In the genomic region with DNA sequence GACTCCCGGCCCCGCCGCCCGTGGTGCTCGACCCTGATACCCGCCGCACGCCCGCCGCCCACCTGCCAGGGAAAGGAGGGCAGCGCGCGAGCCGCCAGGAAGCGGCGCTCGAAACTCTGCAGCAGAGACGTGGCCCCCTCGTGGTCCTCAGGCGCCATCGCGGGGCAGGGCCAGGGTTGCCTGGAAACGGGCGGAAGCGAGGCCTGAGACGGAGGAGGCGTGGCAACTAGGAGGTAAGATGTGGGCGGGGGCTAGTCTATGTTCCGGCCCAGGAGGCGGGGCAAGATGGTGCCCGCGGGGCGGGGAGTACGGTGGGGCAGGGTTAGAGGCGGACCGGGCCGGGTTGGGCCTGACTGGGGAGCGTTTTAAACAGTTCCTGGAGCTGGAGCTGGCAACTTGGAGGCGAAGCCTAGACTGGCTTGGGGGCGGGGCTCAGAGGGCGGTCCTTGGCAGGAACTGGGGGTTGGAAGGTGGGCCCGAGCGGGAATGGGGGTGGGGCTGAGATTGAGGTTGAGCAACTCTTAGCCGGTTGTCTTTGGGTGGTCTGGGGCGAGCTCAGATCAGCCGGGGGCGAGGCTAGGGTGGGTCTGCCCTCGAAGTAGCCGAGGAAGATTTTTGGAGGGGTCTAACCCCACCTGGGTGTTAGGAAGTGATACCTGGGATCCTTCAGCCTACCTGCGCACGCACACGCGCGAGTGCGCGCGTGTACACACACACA, we compare ENCODE assay signal across 8 mouse cellular contexts. TPM values are rescaled to one million over a fixed set of nuclear protein-coding genes. Genes with fewer than 3 reads are reported as not detected.
DNase-seq lines count a peak whose midpoint lies in the region; ATAC-seq lines count a peak whose summit lies in the region.

A gene (minus strand): TSS at position 205 of the 718 bp plus-strand sequence.

- H3K9ac ChIP-seq in hindbrain, embryonic 16.5 days (ENCODE audit: low read depth, low read length), result peak within 1 kb of the TSS; percentile 68

- H3K4me1 ChIP-seq in hindbrain, embryonic 16.5 days (ENCODE audit: control insufficient read depth, insufficient read depth, low read depth, low read length), result no peaks in the 10 kb centered on the region; the same call in none of the 2 replicates

- peak; percentile 97 for ATAC-seq in hindbrain, embryonic 16.5 days

- 1% methylated on average over 57 of the region's 57 CpGs for WGBS in hindbrain, embryonic 16.5 days
- under 1% methylated on average over 44 of the region's 57 CpGs for WGBS in macrophage (ENCODE audit: missing documents)

- H3K79me2 ChIP-seq in macrophage (ENCODE audit: inconsistent target), result no peaks in the 10 kb centered on the region; the same call in 1 of the 2 replicates

- H3K27ac ChIP-seq in hindbrain, embryonic 16.5 days (ENCODE audit: low read depth, low read length), result peak within 1 kb of the TSS; percentile 30; the same call in 1 of the 2 replicates
- peak within 1 kb of the TSS; percentile 68 for H3K27ac ChIP-seq in macrophage

- H3K4me2 ChIP-seq in hindbrain, embryonic 16.5 days (ENCODE audit: low read length), result peak within 1 kb of the TSS; percentile 85

- H3K27me3 ChIP-seq in hindbrain, embryonic 16.5 days (replicated peaks; ENCODE audit: control insufficient read depth, insufficient read depth, low read length), result no peaks in the 10 kb centered on the region

- H3K9me3 ChIP-seq in hindbrain, embryonic 16.5 days (ENCODE audit: control insufficient read depth, low read length), result no peaks in the 10 kb centered on the region

- no peaks in the 10 kb centered on the region for H3K36me3 ChIP-seq in hindbrain, embryonic 16.5 days (ENCODE audit: control insufficient read depth, insufficient read depth, low read length)
- H3K36me3 ChIP-seq in macrophage (ENCODE audit: inconsistent target), result 0 out of 2 replicates have a peak, but pooled peaks cover 7% of the 10 kb centered on the region

- DNase-seq in WW6 (ENCODE audit: low read depth, low spot score), result peak; percentile 96
- peak; percentile 94 to 96 for DNase-seq in cerebellum, postnatal 4 days (ENCODE audit: low spot score in 2 of 2)
- peak; percentile 99 for DNase-seq in gastrocnemius, adult 18-20 months (ENCODE audit: low spot score)
- DNase-seq in left cerebral cortex, adult 18-20 months (ENCODE audit: low spot score in 2 of 2), result peak; percentile 95 to 97
- DNase-seq in right cerebral cortex, adult 18-20 months, result peak; percentile 98
- DNase-seq in urinary bladder, postnatal 10 days (ENCODE audit: low spot score), result peak; percentile 90

- peak within 1 kb of the TSS; percentile 61 for H3K4me3 ChIP-seq in hindbrain, embryonic 16.5 days (ENCODE audit: low read length)
- peak within 1 kb of the TSS; percentile 87 for H3K4me3 ChIP-seq in macrophage (ENCODE audit: inconsistent target)

RNA-seq across cellular contexts. Expression of the gene that starts here (rescaled TPM):
- total RNA-seq in gastrocnemius, adult 18-20 months (2021), result 1 to 10 TPM; 6.5 to 6.9 TPM
- 9.4 and 9.5 TPM in 2 replicates for polyA plus RNA-seq in hindbrain, embryonic 16.5 days (2015; fragmentation: Nextera tagmentation; extraction: Ambion mirVana)
- total RNA-seq in left cerebral cortex, adult 18-20 months (2021), result 1 to 10 TPM; 4.2 to 4.3 TPM
- total RNA-seq in macrophage (2018; cell fraction: chromatin; rRNA removed), result 10 to 100 TPM in 15 of 26 experiments, 1 to 10 TPM in 11; 1.3 to 28.7 (median 13.0) TPM
- total RNA-seq in macrophage (2018; cell fraction: cytosol; rRNA removed), result 10 to 100 TPM in 23 of 26 experiments, 1 to 10 TPM in 3; 7.1 to 17.3 (median 13.3) TPM
- 10 to 100 TPM in 13 of 26 experiments, 1 to 10 TPM in 13; 2.8 to 24.8 (median 9.6) TPM for total RNA-seq in macrophage (2018; cell fraction: nucleus; rRNA removed)
- polyA plus RNA-seq in macrophage (2018), result 7.8 to 17.8 TPM (median 12.3 TPM) in 3 replicates

Comparison
In these comparisons a context has a peak if more than half of its experiments do, and no peak if none do; other contexts are left out.
1. Peak in every context shown above with its lines: DNase-seq, ATAC-seq, H3K4me3 ChIP-seq and H3K27ac ChIP-seq.